Mouse (Mus musculus): ENCODE data around the gene Dnah10. TPM values are rescaled to one million over a fixed set of nuclear protein-coding genes. Genes with fewer than 3 reads are reported as not detected.

Gene Dnah10
- total RNA-seq, 2 experiments from 2014 or later: 0.60 to 1.1 TPM

DNA sequence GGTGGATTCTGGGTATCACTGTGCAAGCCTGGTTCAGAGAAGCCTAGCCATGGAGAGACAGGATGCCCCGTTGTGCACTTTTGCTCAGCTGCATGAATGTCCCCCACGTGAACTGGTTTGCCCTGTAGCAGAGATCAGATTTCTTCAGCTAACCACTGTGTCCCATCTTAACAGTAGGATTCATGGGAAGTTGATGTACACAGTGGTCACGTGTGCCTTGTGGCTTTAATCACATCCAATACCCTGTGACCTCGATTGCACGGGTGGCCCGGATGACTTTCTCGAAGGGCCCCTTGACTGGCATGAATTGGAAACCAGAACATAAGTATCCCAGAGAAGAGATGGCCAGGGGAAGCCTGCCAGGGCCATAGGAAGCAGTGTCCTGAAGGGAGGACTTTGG lies 67.2 kb downstream of the Dnah10 start:
- DNase-seq (ENCODE audit: low spot score in 2 of 2): no peak
- intact Hi-C loops (cut with DNase I): no loop called here

DNA sequence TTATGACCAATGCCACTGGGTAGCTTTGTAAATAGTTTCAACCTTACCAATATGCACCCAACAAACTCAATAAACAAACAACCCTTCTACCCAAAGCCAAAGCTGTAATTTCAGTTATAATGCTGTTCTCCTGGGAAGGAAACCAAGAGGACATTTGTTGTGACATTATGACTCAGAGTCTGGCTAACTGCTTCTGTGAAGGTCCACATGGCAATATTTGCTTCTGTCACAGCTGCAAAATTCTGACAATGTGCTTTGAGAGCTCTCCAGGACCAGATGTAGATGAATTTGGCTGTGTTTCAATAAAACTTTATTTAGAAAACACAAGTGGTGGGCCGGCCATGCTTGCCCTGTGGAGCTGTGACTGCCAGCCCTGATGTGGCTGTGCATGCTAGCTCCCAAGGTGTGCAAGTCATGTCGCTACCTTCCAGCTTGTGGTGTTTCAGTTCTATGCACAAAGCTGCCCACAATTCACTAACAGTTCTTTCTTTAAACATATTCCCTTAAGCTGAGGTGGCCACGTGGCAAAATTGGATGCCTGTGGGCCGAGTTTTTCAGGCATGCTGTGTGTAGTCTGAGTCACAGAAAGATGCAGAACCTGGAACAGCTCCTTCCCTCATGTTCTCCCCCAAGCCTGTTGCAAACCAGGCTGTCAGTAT lies 85.0 kb downstream of the Dnah10 start:
- intact Hi-C loops (cut with DNase I): loop anchor here (10.0 kb wide), 1 partner anchor 185 kb away; no protein-coding TSS in a partner anchor

DNA sequence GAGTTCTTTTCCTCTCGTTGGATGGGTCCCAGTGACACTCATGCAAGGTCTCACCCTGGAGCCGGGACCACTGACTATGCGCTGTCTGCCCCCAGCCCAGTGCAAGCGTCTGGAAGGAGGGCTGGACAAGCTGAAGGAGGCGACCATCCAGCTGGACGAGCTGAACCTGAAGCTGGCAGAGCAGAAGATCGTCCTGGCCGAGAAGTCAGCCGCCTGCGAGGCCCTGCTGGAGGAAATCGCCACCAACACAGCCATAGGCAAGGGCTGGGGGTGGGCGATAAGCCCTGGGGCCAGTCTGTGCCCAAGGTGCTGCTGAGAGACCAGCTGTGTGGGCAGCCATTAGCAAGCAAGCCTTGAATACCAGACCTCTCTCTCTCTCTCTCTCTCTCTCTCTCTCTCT lies 87.6 kb downstream of the Dnah10 start:
- no peak for DNase-seq (ENCODE audit: low spot score in 2 of 2)
- intact Hi-C loops (cut with DNase I): no loop called here

More for the DNA sequence above, 85.0 kb downstream of the Dnah10 start:
- peak; percentile 49 to 93 for DNase-seq (ENCODE audit: low spot score in 2 of 2)

DNA sequence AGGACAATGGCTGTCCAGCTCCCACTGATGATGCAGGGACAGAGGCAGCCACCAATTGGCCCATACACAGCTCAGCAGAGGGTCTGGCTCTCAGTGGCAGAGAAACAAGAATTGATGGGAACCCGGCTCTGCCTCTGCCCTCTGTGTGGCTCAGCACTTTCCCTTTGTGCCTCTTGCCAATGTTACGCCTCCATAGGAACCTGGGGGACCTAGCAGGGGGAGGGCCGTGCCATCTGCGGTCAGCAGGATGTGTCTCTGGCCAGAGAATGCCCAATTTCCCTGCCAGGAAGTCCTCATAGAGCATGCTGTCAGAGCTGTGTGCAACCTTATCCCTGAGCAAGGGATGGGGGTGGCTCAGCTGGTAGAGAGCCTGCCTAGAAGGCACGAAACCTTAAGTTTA lies 89.9 kb downstream of the Dnah10 start:
- no peak for DNase-seq (ENCODE audit: low spot score in 2 of 2)
- intact Hi-C loops (cut with DNase I): no loop called here

DNA sequence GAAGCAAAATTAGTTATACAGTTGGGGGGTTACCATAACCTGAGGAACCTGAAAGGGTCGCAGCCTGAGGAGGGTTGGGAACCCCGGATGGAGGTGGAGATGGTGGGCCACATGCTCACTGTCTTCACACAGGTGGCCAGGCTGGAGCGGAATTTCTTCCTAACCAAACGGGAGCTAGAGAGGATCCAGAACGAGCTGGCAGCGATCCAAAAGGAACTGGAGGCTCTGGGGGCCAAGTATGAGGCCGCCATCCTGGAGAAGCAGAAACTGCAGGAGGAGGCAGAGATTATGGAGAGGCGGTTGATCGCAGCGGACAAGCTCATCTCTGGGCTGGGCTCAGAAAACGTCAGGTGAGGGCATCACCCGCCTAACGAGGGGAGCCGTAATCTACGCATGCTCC lies 92.2 kb downstream of the Dnah10 start:
- intact Hi-C loops (cut with DNase I): no loop called here
- DNase-seq (ENCODE audit: low spot score in 2 of 2): no peak

DNA sequence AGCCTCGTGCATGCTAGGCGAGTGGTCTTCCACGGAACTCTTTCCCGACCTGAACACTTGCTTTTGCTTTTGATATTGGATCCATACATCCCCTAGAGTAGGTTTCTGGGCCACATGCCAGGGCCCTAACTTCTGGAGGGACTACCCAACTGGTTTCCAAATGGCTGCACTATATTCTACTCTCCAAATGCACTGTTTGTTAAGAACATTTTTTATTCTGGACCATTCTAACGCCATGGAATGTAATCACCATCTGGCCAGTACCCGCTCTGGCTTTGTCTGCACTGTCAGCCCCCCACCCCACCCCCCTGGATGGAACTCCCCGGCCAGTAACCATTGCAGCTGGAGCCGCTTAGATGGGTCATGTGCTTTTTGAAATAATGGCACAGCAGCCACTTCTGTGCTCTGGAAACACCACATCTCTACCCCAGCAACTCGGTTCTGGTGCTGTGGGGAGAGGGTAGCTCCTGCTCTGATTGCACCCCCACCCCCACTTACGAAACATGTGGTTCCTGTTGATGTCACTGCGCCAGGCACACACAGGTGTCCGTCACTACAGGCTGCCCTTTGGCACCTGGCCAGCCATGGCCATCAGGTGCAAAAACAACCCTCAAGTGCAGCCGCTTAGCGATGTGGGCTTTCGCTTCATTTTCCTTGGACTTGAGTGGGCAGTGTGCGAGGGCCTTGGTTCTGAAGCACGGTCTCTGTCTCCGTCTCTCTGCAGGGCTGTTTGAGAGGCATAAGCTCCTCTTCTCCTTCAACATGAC lies 97.4 kb downstream of the Dnah10 start:
- no peak for DNase-seq (ENCODE audit: low spot score in 2 of 2)
- intact Hi-C loops (cut with DNase I): no loop called here

DNA sequence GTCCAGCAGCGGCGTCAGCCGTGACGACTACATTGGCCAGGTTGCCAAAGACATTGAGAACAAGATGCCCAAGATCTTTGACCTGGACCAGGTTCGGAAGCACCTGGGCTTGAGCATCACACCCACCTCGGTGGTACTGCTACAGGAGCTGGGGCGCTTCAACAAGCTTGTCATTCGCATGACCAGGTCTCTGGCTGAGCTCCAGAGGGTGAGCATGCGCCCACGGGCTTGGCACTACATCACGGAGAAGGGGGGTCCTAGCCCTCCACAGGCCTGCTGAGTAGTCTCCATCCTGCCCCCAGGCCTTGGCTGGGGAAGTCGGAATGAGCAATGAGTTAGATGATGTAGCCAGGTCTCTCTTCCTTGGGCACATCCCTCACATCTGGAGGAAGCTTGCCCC lies 105.4 kb downstream of the Dnah10 start:
- intact Hi-C loops (cut with DNase I): no loop called here
- no peak for DNase-seq (ENCODE audit: low spot score in 2 of 2)

DNA sequence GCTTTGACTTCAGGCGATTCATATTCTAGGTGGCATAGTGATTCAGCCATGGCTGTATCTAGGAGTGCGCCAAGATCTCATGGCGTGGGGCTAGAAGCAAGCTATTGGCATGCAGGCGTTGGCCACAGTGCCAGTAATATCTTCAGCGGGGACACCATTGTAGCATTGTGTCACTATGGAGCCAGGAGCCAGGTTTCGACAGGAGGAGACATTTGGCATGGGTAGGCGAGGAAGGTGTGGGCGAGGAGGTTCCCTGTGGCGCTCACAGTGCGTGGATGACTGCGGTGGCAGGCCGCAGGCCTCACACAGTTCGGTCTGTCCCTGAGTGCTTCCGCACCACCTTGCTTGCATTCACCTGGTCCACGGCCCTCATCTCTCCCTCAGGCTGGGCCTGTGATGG lies 110.3 kb downstream of the Dnah10 start:
- intact Hi-C loops (cut with DNase I): no loop called here
- DNase-seq (ENCODE audit: low spot score in 2 of 2): no peak

DNA sequence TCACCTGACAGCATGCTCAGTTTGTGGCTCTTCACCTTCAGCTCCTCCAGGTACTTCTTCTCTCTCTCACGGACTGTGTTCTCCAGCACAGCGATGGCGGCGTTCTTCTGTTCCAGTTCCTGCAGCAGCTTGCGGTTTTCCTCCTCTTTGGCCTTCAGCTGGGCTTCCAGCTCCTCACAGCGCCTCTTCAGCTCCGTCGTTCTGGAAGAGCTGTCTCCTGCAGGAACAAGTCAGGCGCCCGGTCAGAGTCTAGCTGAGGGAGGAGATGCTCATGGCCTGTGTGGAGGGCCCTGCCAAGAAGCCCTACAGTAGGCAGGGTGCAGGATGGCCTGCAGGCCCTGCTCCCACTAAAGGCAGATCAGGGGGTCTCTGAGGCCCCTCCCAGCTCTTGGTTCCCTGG lies 111.2 kb downstream of the Dnah10 start:
- no peak for DNase-seq (ENCODE audit: low spot score in 2 of 2)
- intact Hi-C loops (cut with DNase I): no loop called here

DNA sequence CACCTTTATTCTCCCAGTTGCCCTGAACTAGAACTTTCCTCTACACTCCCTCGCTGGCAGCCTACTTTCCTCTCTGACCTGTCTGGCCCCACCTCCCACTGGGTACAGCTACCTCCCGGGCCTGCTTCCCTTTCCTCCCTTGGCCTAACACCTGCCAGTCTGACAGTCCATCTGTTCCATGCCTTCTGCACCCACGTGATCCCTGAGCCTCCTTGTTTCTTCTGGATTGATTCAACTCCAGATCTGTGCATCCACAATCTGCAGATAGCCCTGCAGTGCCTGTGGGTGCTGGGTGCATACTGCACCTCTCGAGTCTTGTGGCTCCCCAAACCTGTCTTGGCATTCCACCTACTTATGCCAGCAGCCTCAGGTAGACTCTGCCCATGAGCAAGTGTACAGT lies 111.7 kb downstream of the Dnah10 start:
- peak; percentile 41 to 81 for DNase-seq (ENCODE audit: low spot score in 2 of 2)
- intact Hi-C loops (cut with DNase I): no loop called here

DNA sequence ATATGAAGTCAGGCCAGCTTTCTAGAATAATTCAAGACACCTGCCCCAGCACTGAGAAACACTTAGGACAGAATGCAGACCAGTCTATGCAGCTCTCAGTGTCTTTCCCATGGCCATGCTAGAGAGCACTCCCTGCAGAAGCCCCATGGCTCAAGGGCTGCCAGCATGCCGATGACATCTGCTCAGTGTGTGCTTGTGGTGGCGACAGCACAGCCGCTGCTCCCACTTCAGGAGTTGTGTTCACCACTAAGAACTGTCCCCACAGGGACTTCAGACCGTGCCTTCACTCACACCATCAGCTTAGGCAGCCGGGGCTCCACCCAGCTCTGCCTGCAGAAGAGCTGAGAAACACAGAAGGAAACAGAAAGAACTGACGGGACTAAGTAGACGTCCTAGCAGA lies 115.3 kb downstream of the Dnah10 start:
- intact Hi-C loops (cut with DNase I): no loop called here
- no peak for DNase-seq (ENCODE audit: low spot score in 2 of 2)

DNA sequence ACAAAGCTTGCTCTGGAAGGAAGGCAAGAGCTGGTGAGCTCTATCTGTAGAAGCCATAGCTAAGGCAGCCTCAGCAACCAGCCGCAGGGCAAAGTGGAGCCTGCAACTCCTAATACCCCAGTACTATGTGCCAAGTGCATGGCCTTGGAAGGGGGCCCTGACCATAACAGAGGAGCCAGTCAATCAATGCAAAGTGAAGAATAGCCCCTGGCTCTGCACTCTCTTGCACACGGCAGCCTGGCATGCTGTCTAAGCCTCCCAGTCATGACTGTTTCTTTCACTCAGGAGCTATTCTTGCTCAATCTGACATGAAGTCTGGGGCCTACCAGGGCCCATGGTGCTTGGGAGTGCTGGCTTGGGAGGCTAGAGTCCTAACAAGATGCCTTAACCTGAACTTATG lies 115.8 kb downstream of the Dnah10 start:
- intact Hi-C loops (cut with DNase I): no loop called here
- no peak for DNase-seq (ENCODE audit: low spot score in 2 of 2)

DNA sequence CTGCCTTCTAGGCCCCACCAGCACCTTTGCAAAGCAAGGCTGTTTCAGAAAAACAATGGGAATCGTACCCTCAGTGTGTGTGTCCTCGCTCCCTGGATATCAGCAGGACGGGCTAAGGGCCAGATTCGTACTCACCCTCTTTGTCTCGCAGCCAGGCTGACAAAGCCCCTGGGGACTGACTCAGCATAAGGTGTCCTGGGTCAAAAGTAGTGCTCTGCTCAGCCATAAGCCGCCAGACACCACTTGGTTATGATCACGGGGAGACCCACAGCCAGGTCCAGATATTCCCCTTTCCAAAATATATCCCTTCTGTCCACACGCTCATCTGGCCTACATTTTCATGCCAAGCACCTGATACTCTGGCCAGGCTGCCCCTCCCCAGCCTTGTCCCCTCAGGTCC lies 118.5 kb downstream of the Dnah10 start:
- intact Hi-C loops (cut with DNase I): no loop called here
- DNase-seq (ENCODE audit: low spot score in 2 of 2): no peak

DNA sequence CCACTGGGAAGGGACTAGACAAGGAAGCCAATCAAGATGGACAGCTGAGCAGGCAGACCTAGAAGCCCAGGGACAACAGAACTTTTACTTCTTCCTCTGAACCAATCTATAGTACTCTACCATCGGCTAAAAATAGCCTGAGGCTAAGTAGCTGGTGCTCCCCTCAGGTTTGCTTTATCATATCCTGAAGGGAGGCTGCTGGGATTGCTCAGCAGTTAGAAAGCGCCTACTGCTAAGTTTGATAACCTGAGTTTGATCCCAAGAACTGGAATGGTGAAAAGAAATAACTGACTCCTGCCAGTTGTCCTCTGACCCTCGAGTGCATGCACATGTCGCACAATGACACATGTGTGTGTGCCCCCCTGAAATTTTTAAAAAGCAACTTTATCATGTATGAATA lies 120.0 kb downstream of the Dnah10 start:
- intact Hi-C loops (cut with DNase I): no loop called here
- no peak for DNase-seq (ENCODE audit: low spot score in 2 of 2)

DNA sequence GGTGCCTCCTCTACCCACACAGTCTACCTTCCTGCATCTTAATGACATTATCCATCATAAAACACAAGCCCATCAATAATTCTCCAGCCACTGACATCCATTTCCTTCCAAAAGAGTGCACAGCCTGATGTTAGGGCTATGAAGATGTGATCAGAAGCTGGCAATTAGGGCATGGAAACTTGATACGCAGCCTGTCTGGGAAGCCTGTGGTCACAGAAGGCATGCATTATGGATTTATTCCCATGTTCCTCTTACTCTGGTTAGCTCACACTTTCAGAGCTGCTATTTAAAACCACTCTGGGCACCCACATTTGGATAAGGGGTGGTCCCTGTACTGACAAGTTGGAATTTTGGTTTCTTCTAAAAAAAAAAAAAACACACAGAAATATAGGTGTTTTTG lies 122.1 kb downstream of the Dnah10 start:
- DNase-seq (ENCODE audit: low spot score in 2 of 2): no peak
- intact Hi-C loops (cut with DNase I): no loop called here

DNA sequence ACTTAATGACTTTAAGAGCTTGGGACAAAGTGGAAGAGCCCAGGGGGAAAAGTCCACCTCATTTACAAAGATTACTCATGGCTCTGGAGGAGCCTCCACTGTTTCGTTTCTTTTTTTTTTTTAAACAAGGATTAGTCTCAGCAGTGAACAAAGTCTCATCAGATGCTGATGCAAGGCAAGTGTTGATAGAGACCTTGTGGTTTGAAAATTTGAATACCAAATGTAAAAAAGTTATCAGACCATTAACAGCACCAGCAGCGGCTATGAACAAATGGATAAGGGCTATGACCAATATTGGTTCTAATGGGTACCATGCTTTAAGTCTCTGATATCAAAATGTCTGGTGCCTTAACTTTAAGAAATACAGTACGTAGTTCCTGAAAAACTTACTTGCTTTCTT lies 124.1 kb downstream of the Dnah10 start:
- intact Hi-C loops (cut with DNase I): no loop called here
- DNase-seq (ENCODE audit: low spot score in 2 of 2): no peak

DNA sequence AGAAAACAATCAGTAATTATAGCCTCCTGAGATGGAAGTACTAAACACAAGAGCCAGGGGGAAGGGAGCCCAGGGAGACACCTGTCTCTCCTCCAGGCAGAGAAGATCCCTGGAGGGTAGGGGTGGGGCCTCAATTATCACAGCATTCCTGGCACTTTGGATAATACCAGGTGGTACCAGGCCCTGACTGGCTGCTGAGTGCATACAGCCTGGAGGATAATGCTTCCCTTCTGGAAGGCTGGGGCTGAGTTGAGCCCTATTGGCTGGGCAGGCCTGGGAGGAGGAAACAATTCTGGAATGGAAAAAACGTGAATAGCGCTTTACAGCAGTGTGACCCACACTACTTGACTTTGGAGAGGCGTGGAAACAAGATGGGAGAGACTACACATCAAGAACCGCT lies 126.7 kb downstream of the Dnah10 start:
- intact Hi-C loops (cut with DNase I): no loop called here
- no peak for DNase-seq (ENCODE audit: low spot score in 2 of 2)

DNA sequence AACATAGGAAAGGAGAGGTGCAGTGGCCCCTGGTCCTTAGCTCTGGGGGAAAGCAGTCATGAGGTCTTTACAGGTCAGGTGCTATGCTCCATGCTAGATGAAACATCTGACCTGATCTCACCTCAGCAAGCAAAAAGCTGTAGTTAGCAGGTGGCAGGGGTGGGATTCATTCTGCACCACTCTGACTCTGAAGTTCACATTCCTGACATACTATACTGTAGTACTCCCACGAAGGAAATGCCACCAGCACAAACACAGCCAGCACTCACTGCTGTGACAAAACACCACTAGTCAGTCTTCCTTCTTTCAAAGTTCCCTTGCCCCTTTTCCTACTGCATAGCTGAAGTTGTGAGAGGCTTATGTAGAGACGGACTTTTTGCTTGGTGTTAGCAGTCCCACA lies 127.4 kb downstream of the Dnah10 start:
- no peak for DNase-seq (ENCODE audit: low spot score in 2 of 2)
- intact Hi-C loops (cut with DNase I): no loop called here

DNA sequence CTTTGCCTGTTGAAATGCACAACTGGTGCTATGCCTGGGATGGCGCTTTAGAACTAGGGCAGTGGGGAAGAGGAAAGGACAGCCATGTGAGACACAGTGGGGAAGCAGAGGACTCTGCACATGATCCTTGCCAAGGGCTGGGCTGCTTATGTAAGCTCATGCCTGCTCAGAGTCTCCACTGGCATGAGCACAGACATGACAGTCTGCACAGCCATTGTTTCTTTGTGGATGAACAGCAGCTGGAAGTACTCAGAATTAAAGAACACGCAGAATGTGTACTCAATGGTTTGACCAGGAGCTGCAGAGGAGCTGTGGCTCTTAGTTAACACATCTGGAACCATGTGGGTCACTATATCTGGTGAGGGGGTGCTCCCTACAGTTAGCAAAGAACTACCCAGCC lies 128.2 kb downstream of the Dnah10 start:
- DNase-seq (ENCODE audit: low spot score in 2 of 2): peak in 1 of 2 experiments; percentile 67
- intact Hi-C loops (cut with DNase I): no loop called here

DNA sequence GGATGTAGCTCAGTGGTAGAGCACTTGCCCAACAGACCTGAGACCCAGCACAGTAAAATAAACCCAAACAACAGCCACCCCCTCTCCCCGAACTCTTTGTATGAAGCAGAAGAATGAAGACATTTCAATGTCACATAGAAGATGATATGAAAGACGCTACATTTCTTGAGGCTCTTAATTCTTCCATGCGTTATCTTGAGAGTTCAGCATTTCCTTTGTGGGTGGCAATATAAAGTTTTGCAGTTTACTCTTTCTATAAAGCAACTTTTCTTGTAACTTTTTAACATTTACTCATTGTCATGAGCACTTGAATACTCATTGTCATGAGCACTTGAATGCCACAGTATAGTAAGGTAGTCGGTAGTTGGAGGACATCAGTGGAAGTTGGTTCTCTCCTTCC lies 129.3 kb downstream of the Dnah10 start:
- no peak for DNase-seq (ENCODE audit: low spot score in 2 of 2)
- intact Hi-C loops (cut with DNase I): no loop called here

DNA sequence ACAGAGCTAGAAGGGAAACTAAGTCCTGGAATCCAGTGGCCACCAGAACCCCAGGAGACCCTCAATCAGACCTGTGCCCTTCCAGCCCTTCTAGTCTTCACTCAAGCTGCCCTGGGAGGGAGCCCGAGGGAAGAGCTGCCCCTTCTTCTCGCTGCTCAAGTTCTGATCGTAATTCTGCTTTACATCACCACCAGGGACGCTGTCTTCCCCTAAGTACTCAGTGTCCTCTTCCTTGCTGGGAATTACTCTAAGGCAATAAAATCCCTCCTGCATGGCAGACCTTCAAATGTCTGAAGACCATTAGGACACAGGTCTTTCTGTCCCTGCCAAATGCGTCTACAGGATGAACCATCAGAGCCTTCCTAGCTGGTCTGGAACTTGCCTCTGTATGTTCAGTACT lies 135.1 kb downstream of the Dnah10 start:
- DNase-seq (ENCODE audit: low spot score in 2 of 2): no peak
- intact Hi-C loops (cut with DNase I): no loop called here
